9 mouse cellular contexts compared by ENCODE assay signal in genomic region chr17:35263523-35263883, GRCm38 (mm10). TPM values are rescaled to one million over a fixed set of nuclear protein-coding genes. Genes with fewer than 3 reads are reported as not detected.
DNase-seq lines count a peak whose midpoint lies in the region; ATAC-seq and TF ChIP-seq lines count a peak whose summit lies in the region.
"Had no signal": no experiment of that assay in that cellular context is flagged by ENCODE, and none has a peak within 500 bp of the region (broad histone marks: within the 10 kb centered on the region; RNA-seq: fewer than 3 reads in every experiment).

No protein-coding gene starts in this region.

- H3K9me3 ChIP-seq in ES-Bruce4 (replicated peaks; ENCODE audit: control insufficient read depth, insufficient read depth, low read length, poor library complexity, severe bottlenecking), result no peaks in the 10 kb centered on the region
- no peaks in the 10 kb centered on the region for H3K9me3 ChIP-seq in heart, postnatal 0 days (replicated peaks; ENCODE audit: control insufficient read depth, low read length)
- no peaks in the 10 kb centered on the region for H3K9me3 ChIP-seq in liver, embryonic 12.5 days (replicated peaks)
- H3K9me3 ChIP-seq in stomach, embryonic 14.5 days (ENCODE audit: control insufficient read depth, low read depth, low read length), result no peaks in the 10 kb centered on the region

- peaks cover 6% of the 10 kb centered on the region; the same call in 1 of the 2 replicates for H3K27me3 ChIP-seq in ES-Bruce4 (ENCODE audit: control insufficient read depth, insufficient read depth, low read length, poor library complexity, severe bottlenecking)
- H3K27me3 ChIP-seq in heart, postnatal 0 days (ENCODE audit: control insufficient read depth, insufficient read depth, low read length), result peaks cover 23% of the 10 kb centered on the region
- H3K27me3 ChIP-seq in liver, embryonic 12.5 days (replicated peaks), result peaks cover 18% of the 10 kb centered on the region
- no peaks in the 10 kb centered on the region for H3K27me3 ChIP-seq in stomach, embryonic 14.5 days (ENCODE audit: control insufficient read depth, insufficient read depth, low read length)

- H3K4me1 ChIP-seq in ES-Bruce4 (ENCODE audit: control insufficient read depth, insufficient read depth, low read length), result no peaks in the 10 kb centered on the region
- H3K4me1 ChIP-seq in heart, postnatal 0 days (ENCODE audit: control insufficient read depth, insufficient read depth), result peaks cover 4% of the 10 kb centered on the region; the same call in 1 of the 2 replicates
- H3K4me1 ChIP-seq in liver, embryonic 12.5 days, result peaks cover 30% of the 10 kb centered on the region
- no peaks in the 10 kb centered on the region for H3K4me1 ChIP-seq in stomach, embryonic 14.5 days (ENCODE audit: control insufficient read depth, insufficient read depth, low read length)

- H3K4me2 ChIP-seq in heart, postnatal 0 days (ENCODE audit: low read depth, low read length), result peak overlapping the region; percentile 99
- H3K4me2 ChIP-seq in liver, embryonic 12.5 days, result peak overlapping the region; percentile 100
- H3K4me2 ChIP-seq in stomach, embryonic 14.5 days (replicated peaks; ENCODE audit: low read depth, low read length), result peak overlapping the region; percentile 100

- no peak for TF ChIP-seq CTCF in ES-Bruce4 (IDR thresholded peaks at IDR 0.05; ENCODE audit: low read depth, low read length)
- TF ChIP-seq CTCF in heart, postnatal 0 days (IDR thresholded peaks at IDR 0.05; ENCODE audit: low read depth), result no peak

- H3K4me3 ChIP-seq in ES-Bruce4 (ENCODE audit: low read depth, low read length), result peak overlapping the region; percentile 41
- peak overlapping the region; percentile 85 for H3K4me3 ChIP-seq in heart, postnatal 0 days (ENCODE audit: low read depth, low read length)
- H3K4me3 ChIP-seq in liver, embryonic 12.5 days, result peak overlapping the region; percentile 84
- H3K4me3 ChIP-seq in stomach, embryonic 14.5 days (ENCODE audit: low read depth, low read length), result peak overlapping the region; percentile 65

- DNase-seq in CD4-positive, CD25-positive, alpha-beta regulatory T cell, adult 2 months (ENCODE audit: low read depth, low spot score), result peak; percentile 64
- DNase-seq in heart, postnatal 0 days (ENCODE audit: low spot score), result no peak
- no peak for DNase-seq in urinary bladder, postnatal 10 days (ENCODE audit: low spot score)
- no peak for DNase-seq in frontal cortex, postnatal 10 days (ENCODE audit: low spot score in 2 of 2)

- no peaks in the 10 kb centered on the region for H3K36me3 ChIP-seq in ES-Bruce4 (ENCODE audit: control insufficient read depth, insufficient read depth, low read length, poor library complexity, severe bottlenecking)
- H3K36me3 ChIP-seq in heart, postnatal 0 days (replicated peaks; ENCODE audit: control insufficient read depth, insufficient read depth, low read length), result no peaks in the 10 kb centered on the region
- H3K36me3 ChIP-seq in liver, embryonic 12.5 days, result peaks cover 6% of the 10 kb centered on the region; the same call in 1 of the 2 replicates
- H3K36me3 ChIP-seq in stomach, embryonic 14.5 days (ENCODE audit: control insufficient read depth, insufficient read depth, low read length), result no peaks in the 10 kb centered on the region

- peak overlapping the region; percentile 60 for H3K9ac ChIP-seq in ES-Bruce4 (ENCODE audit: low read depth, poor library complexity, severe bottlenecking)
- H3K9ac ChIP-seq in heart, postnatal 0 days (replicated peaks; ENCODE audit: low read depth, low read length), result peak overlapping the region; percentile 70
- peak overlapping the region; percentile 90 for H3K9ac ChIP-seq in liver, embryonic 12.5 days
- peak overlapping the region; percentile 38; the same call in 1 of the 2 replicates for H3K9ac ChIP-seq in stomach, embryonic 14.5 days (replicated peaks; ENCODE audit: low read depth, low read length)

- no peak for TF ChIP-seq EP300 in ES-Bruce4 (IDR thresholded peaks at IDR 0.05; ENCODE audit: insufficient read depth, low read depth, low read length)
- no peak for TF ChIP-seq EP300 in heart, postnatal 0 days (IDR thresholded peaks at IDR 0.05; ENCODE audit: low read depth)

- no peak for ATAC-seq in CD4-positive, CD25-positive, alpha-beta regulatory T cell, adult 4 months
- ATAC-seq in heart, postnatal 0 days (ENCODE audit: insufficient read depth, low read depth), result peak; percentile 10
- 0 out of 2 replicates have a peak, but pooled peaks have one; percentile 5 for ATAC-seq in liver, embryonic 12.5 days
- ATAC-seq in stomach, embryonic 14.5 days (ENCODE audit: insufficient number of reproducible peaks, insufficient read depth, low FRiP score, low read depth), result peak; percentile 39

- H3K27ac ChIP-seq in ES-Bruce4 (ENCODE audit: insufficient read depth, low read length), result no peak overlapping the region
- no peak overlapping the region for H3K27ac ChIP-seq in heart, postnatal 0 days (ENCODE audit: low read depth)
- H3K27ac ChIP-seq in liver, embryonic 12.5 days, result peak overlapping the region; percentile 73
- H3K27ac ChIP-seq in stomach, embryonic 14.5 days (ENCODE audit: low read length), result no peak overlapping the region

- TF ChIP-seq POLR2A in ES-Bruce4 (IDR thresholded peaks at IDR 0.05; ENCODE audit: insufficient read depth, low read length), result no peak

- 2% methylated on average over 31 of the region's 31 CpGs for WGBS in heart, postnatal 0 days
- 1% methylated on average over 31 of the region's 31 CpGs for WGBS in liver, embryonic 12.5 days (ENCODE audit: insufficient replicate concordance)
- 1% methylated on average over 31 of the region's 31 CpGs for WGBS in stomach, embryonic 14.5 days

RNA-seq across cellular contexts. Expression of gene H2-D1, which starts 1.0 kb away (rescaled TPM):
- polyA plus RNA-seq in CD4-positive, CD25-positive, alpha-beta regulatory T cell, adult 4 months (2017; shearing (Covaris generic)), result 1,000 to 10,000 TPM; 4,417 to 6,162 TPM
- polyA plus RNA-seq in ES-Bruce4 (2011; ENCODE audit: insufficient read depth, insufficient read length, low read depth, missing spikeins), result 19.8 and 23.1 TPM in 2 replicates
- total RNA-seq in heart, postnatal 0 days (2014; rRNA removed; ENCODE audit: low replicate concordance), result 65.4 and 104 TPM in 2 replicates
- polyA plus RNA-seq in heart, postnatal 0 days (2015; fragmentation: Nextera tagmentation; extraction: Ambion mirVana), result 105 and 113 TPM in 2 replicates
- 66.8 and 72.5 TPM in 2 replicates for polyA plus RNA-seq in liver, embryonic 12.5 days (2016; fragmentation: Nextera tagmentation; extraction: Ambion mirVana)
- 77.6 and 83.3 TPM in 2 replicates for polyA plus RNA-seq in stomach, embryonic 14.5 days (2014; fragmentation: Nextera tagmentation; extraction: Ambion mirVana)

RNA-seq across cellular contexts. Expression of gene Ddx39b, which starts 22.0 kb away (rescaled TPM):
- 100 to 1,000 TPM; 255 to 357 TPM for polyA plus RNA-seq in CD4-positive, CD25-positive, alpha-beta regulatory T cell, adult 4 months (2017; shearing (Covaris generic))
- polyA plus RNA-seq in ES-Bruce4 (2011; ENCODE audit: insufficient read depth, insufficient read length, low read depth, missing spikeins), result 245 and 258 TPM in 2 replicates
- total RNA-seq in heart, postnatal 0 days (2014; rRNA removed; ENCODE audit: low replicate concordance), result 148 and 162 TPM in 2 replicates
- polyA plus RNA-seq in heart, postnatal 0 days (2015; fragmentation: Nextera tagmentation; extraction: Ambion mirVana), result 131 TPM in 2 replicates
- polyA plus RNA-seq in liver, embryonic 12.5 days (2016; fragmentation: Nextera tagmentation; extraction: Ambion mirVana), result 258 and 267 TPM in 2 replicates
- polyA plus RNA-seq in stomach, embryonic 14.5 days (2014; fragmentation: Nextera tagmentation; extraction: Ambion mirVana), result 467 and 480 TPM in 2 replicates

RNA-seq across cellular contexts. Expression of gene Nfkbil1, which starts 27.9 kb away (rescaled TPM):
- 1 to 10 TPM; 2.0 to 2.2 TPM for polyA plus RNA-seq in CD4-positive, CD25-positive, alpha-beta regulatory T cell, adult 4 months (2017; shearing (Covaris generic))
- polyA plus RNA-seq in ES-Bruce4 (2011; ENCODE audit: insufficient read depth, insufficient read length, low read depth, missing spikeins), result 7.9 and 12.5 TPM in 2 replicates
- total RNA-seq in heart, postnatal 0 days (2014; rRNA removed; ENCODE audit: low replicate concordance), result 14.3 and 33.4 TPM in 2 replicates
- 6.7 and 7.0 TPM in 2 replicates for polyA plus RNA-seq in heart, postnatal 0 days (2015; fragmentation: Nextera tagmentation; extraction: Ambion mirVana)
- polyA plus RNA-seq in liver, embryonic 12.5 days (2016; fragmentation: Nextera tagmentation; extraction: Ambion mirVana), result 5.7 and 6.4 TPM in 2 replicates
- polyA plus RNA-seq in stomach, embryonic 14.5 days (2014; fragmentation: Nextera tagmentation; extraction: Ambion mirVana), result 3.5 and 3.8 TPM in 2 replicates

RNA-seq across cellular contexts. Expression of gene Atp6v1g2, which starts 30.0 kb away (rescaled TPM):
- polyA plus RNA-seq in CD4-positive, CD25-positive, alpha-beta regulatory T cell, adult 4 months (2017; shearing (Covaris generic)), result 1 to 10 TPM; 6.3 to 8.2 TPM
- polyA plus RNA-seq in ES-Bruce4 (2011; ENCODE audit: insufficient read depth, insufficient read length, low read depth, missing spikeins), result 2.3 and 4.2 TPM in 2 replicates
- 3.2 and 3.7 TPM in 2 replicates for total RNA-seq in heart, postnatal 0 days (2014; rRNA removed; ENCODE audit: low replicate concordance)
- polyA plus RNA-seq in heart, postnatal 0 days (2015; fragmentation: Nextera tagmentation; extraction: Ambion mirVana), result 10.6 and 10.7 TPM in 2 replicates
- 1.3 and 1.8 TPM in 2 replicates for polyA plus RNA-seq in liver, embryonic 12.5 days (2016; fragmentation: Nextera tagmentation; extraction: Ambion mirVana)
- polyA plus RNA-seq in stomach, embryonic 14.5 days (2014; fragmentation: Nextera tagmentation; extraction: Ambion mirVana), result 8.1 and 8.5 TPM in 2 replicates

RNA-seq across cellular contexts. Expression of gene Gm16181, which starts 42.9 kb away (rescaled TPM):
- polyA plus RNA-seq in CD4-positive, CD25-positive, alpha-beta regulatory T cell, adult 4 months (2017; shearing (Covaris generic)), result 1 to 10 TPM in 1 of 2 experiments, under 1 TPM in 1; 0.79 to 1.4 TPM
- polyA plus RNA-seq in ES-Bruce4 (2011; ENCODE audit: insufficient read depth, insufficient read length, low read depth, missing spikeins), result not detected in 2 replicates
- total RNA-seq in heart, postnatal 0 days (2014; rRNA removed; ENCODE audit: low replicate concordance), result 0.93 TPM in 1 of 2 replicates, not detected in the other
- polyA plus RNA-seq in heart, postnatal 0 days (2015; fragmentation: Nextera tagmentation; extraction: Ambion mirVana), result 0.81 and 0.87 TPM in 2 replicates
- 0.42 TPM in 1 of 2 replicates, not detected in the other for polyA plus RNA-seq in liver, embryonic 12.5 days (2016; fragmentation: Nextera tagmentation; extraction: Ambion mirVana)
- polyA plus RNA-seq in stomach, embryonic 14.5 days (2014; fragmentation: Nextera tagmentation; extraction: Ambion mirVana), result not detected in 2 replicates
- total RNA-seq: heart, adult 18-20 months had no signal

Comparison
In these comparisons a context has a peak if more than half of its experiments do, and no peak if none do; other contexts are left out.
1. H3K9ac ChIP-seq: peak in every context shown above with its lines; median percentile 90 in liver, embryonic 12.5 days; 70 in heart, postnatal 0 days; 60 in ES-Bruce4; 38 in stomach, embryonic 14.5 days.
2. RNA of gene H2-D1, which starts 1.0 kb away (polyA plus RNA-seq): 4,417 to 6,162 TPM in CD4-positive, CD25-positive, alpha-beta regulatory T cell, adult 4 months; 105 to 113 TPM in heart, postnatal 0 days, 77.6 to 83.3 TPM in stomach, embryonic 14.5 days, 66.8 to 72.5 TPM in liver, embryonic 12.5 days and 19.8 to 23.1 TPM in ES-Bruce4; every median in the first group is over 10 times any median in the second.
3. Peak in every context shown above with its lines, with median percentiles within 50 percentile points of each other: H3K4me3 ChIP-seq and H3K4me2 ChIP-seq.